Mouse (Mus musculus): ENCODE results near the gene Mbd3.

- no peak for TF ChIP-seq CTCF (IDR thresholded peaks at IDR 0.05; ENCODE audit: low read depth)
- TF ChIP-seq EP300 (IDR thresholded peaks at IDR 0.05; ENCODE audit: low read depth): no peak
These were observed 16.2 kb upstream of the Mbd3 start for GRCm38 (mm10) chr10:80415566-80415965.
